Mouse (Mus musculus) ovary, adult 10 weeks (tissue): ENCODE measurements around the gene Fam83g. TPM values are rescaled to one million over a fixed set of nuclear protein-coding genes. Genes with fewer than 3 reads are reported as not detected.

Experiments
- polyA plus RNA-seq: library from polyadenylated mRNA; stranded (reverse); fragments of 350-450 nt; fragmentation: Illumina TruSeq; extraction: RNeasy Lipid Tissue Mini Kit (QIAGEN cat#74804); gene quantifications from one replicate; pipeline ENCODE4 v1.2.3, GENCODE M21; 2014

Gene Fam83g
- 0.26 TPM for polyA plus RNA-seq

DNA sequence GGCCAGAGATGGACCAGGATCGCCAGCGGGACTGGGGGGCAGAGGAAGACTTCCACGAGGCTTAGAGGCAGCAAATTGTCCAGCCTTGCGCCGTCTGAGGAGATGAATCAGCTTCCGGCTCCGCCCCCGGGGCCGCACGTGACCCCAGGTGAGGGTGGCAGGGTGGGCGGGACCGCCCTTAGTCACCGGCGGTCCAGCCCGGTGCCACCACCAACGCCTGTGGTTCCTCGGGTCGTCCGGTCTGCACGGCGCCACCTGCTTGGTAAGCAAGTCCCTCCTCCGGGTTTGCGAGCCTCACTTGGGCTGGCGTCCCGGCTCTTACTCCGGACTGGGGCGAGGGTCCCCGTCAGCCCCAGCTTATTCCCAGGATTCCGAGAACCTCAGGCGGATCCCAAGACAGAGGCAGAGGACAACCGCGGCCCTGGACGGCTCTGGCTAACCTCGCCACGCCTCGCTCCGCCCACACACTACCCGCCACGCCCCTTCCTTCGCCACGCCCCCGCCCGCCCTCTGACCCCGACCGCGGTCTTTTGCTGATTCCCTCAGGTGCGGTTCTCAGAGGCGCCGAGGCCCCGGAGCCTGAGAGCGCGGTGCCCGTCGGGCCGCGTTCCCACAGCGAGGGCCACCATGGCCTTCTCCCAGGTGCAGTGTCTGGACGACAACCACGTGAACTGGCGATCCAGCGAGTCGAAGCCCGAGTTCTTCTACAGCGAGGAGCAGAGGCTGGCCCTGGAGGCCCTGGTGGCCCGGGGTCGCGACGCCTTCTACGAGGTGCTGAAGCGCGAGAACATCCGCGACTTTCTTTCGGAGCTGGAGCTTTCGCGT, at the start of gene Fam83g:
Gene Fam83g (plus strand): TSS at position 185 of the 825 bp plus-strand sequence.

DNA sequence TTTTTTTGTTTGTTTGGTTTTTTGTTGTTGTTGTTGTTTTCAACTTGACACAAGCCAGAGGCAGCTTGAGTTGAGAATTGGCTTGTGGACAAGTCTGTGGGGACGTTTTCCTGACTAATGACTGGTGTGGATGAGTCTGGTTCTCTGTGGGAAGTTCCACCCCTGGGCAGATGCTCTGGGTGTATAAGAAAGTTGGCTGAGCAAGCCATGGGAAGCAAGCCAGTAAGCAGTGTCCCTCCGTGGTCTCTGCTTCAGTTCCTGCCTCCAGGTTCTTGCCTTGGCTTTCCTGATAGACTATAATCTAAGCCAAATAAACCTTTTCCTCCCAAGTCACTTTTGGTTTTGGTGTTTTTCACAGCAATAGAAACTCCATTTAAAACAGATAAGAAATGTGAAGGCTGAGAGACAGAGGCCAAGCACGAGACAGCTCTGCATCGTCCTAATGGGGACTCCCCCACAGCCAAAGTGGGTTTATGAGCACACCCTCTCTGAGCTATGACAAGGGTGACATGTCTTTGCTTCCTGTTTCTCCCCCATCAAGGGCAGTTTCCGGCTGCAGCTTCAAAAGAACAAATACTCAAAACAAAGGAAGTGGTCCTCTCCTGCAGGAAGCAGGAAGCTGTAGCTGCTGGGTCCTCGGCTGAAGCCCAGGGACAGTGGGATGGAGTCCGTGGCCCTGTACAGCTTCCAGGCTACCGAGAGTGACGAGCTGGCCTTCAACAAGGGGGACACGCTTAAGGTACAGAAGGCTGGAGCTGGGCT, 31.0 kb upstream of the Fam83g start, which contains the start of gene Grap:
Gene Grap (plus strand): TSS at position 580 of the 762 bp plus-strand sequence.

DNA sequence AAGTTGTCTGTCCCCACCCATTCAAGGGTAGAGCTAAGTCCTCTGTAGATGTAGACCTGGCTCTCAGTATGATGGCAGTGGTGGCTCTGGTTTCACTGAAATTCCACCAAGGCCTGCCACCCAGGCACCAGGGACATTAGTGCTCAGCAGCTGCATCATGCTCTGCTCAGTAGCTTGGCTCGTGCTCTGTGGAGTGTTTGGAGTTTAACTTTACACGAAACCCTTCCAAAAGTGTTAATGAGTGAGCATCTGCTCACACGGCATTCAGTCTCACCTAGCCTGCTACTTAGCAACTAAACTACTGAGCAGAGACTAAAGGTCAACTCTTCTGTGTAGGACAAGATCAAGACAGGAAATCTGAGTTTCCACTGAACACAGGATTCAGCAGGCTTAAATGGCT, 36.7 kb downstream of the Fam83g start, which contains the start of gene Slc5a10:
Gene Slc5a10 (minus strand): TSS at position 191 of the 400 bp plus-strand sequence.

Other genes starting within 250 kb of the Fam83g start
- not detected for gene Rnf112, start 230.0 kb upstream of the Fam83g start, polyA plus RNA-seq
- 5.9 TPM for gene Mfap4, start 198.7 kb upstream of the Fam83g start, polyA plus RNA-seq
- gene Mapk7, start 189.7 kb upstream of the Fam83g start, polyA plus RNA-seq = 1.6 TPM
- not detected for gene B9d1, start 178.9 kb upstream of the Fam83g start, polyA plus RNA-seq
- 51.6 TPM for gene Epn2, start 104.4 kb upstream of the Fam83g start, polyA plus RNA-seq
- not detected for gene Grap, start 30.8 kb upstream of the Fam83g start, polyA plus RNA-seq
- not detected for gene Slc5a10, start 36.7 kb downstream of the Fam83g start, polyA plus RNA-seq
- 64.8 TPM for gene Prpsap2, start 78.0 kb downstream of the Fam83g start, polyA plus RNA-seq
- gene Ulk2, start 171.0 kb downstream of the Fam83g start, polyA plus RNA-seq = 64.7 TPM
- gene Akap10, start 246.2 kb downstream of the Fam83g start, polyA plus RNA-seq = 37.0 TPM